Mouse (Mus musculus) forebrain, embryonic 10.5 days (tissue): ENCODE data around the gene Cyb5b. TPM values are rescaled to one million over a fixed set of nuclear protein-coding genes. Genes with fewer than 3 reads are reported as not detected.

Experiments
- DNase-seq: peaks from one replicate; pipeline ENCODE4 v3.0.0-alpha.2; 2017; ENCODE audit warnings: low spot score; ENCODE audit errors: extremely low spot score
- H3K27ac ChIP-seq: fragments of 300-500 bp; sonication (generic); 2 replicates; pipeline ENCODE4 v1.5.1; 2016; ENCODE audit warnings: mild to moderate bottlenecking
- H3K27me3 ChIP-seq: fragments of 300-500 bp; sonication (generic); 2 replicates; pipeline ENCODE4 v1.6.1; 2016; ENCODE audit warnings: mild to moderate bottlenecking; ENCODE audit not compliant: poor library complexity, severe bottlenecking
- H3K36me3 ChIP-seq: fragments of 300-500 bp; sonication (generic); replicated peaks from 2 replicates; pipeline ENCODE4 v1.6.1; 2016; ENCODE audit warnings: mild to moderate bottlenecking, moderate library complexity
- H3K4me1 ChIP-seq: fragments of 300-500 bp; sonication (generic); 2 replicates; pipeline ENCODE4 v1.6.1; 2016
- H3K4me3 ChIP-seq: fragments of 300-500 bp; sonication (generic); 2 replicates; pipeline ENCODE4 v1.5.1; 2016; ENCODE audit warnings: mild to moderate bottlenecking, moderate library complexity
- H3K9me3 ChIP-seq: fragments of 300-500 bp; sonication (generic); 2 replicates; pipeline ENCODE4 v1.6.1; 2016; ENCODE audit warnings: mild to moderate bottlenecking, moderate library complexity
- WGBS: fragments of 180-500 bp; shearing (Covaris S2); methylation state at CpG from one replicate; pipeline ENCODE4 v1.1.7; 2016; 5-methylcytosine and 5-hydroxymethylcytosine counted together
- polyA plus RNA-seq: library from polyadenylated mRNA; unstranded; fragments of >200 nt; fragmentation: Nextera tagmentation; extraction: Ambion mirVana; gene quantifications from 2 replicates; pipeline ENCODE4 v1.2.1, GENCODE M21; 2016

The Cyb5b gene
- polyA plus RNA-seq, 1 experiment from 2014 or later = 169 TPM

DNA sequence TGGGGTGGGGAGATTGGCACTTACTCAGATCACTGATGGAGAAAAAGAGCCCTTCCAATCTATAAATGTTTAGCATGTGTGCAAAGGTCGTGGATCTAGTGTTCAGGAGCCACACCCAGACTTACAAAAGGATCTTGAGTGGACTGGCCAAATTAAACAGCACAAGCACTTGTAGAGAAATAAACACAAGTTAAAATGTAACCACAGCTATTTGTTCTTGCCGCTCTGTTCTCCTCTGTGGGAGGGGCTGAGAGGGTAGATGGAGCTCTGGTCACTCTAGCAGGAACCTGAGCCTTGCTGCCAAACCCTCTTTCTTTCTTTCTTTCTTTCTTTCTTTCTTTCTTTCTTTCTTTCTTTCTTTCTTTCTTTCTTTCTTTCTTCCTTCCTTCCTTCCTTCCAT lies 33.4 kb upstream of the Cyb5b start:
- H3K27me3 ChIP-seq = no peaks in the 10 kb centered on the region
- 63% methylated on average over 2 of the region's 2 CpGs for WGBS
- H3K4me1 ChIP-seq = peaks cover 36% of the 10 kb centered on the region
- no peak for DNase-seq
- no peak overlapping the region for H3K27ac ChIP-seq
- no peaks in the 10 kb centered on the region; the same call in 1 of the 2 replicates for H3K9me3 ChIP-seq
- no peak overlapping the region for H3K4me3 ChIP-seq
- no peaks in the 10 kb centered on the region for H3K36me3 ChIP-seq

DNA sequence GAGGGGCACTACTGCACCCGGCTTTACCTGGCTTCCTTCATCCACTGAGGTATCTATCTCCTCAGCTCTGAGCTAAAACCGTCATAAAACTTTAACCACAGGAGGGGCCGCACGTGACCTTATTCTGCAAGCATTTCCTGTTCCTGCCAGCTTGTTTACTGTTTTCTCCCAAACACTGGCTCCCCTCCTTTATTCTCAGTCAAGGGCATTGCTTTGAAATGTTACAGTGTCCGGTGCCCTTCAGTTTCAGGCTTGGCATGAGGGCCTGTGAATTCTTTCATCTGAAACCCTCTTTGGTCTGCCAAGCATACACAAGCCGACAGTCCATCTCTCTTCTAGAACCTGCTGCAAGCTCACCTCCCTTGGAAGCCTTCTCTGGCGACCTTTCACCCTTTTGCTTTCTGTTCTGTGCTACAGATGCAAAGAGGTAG lies 31.6 kb upstream of the Cyb5b start:
- Histone ChIP-seq H3K4me1 (peaks cover 45% of the 10 kb centered on the region), H3K27ac (0 out of 2 replicates have a peak overlapping the region, but pooled peaks have one; percentile 40), H3K4me3 (no peak overlapping the region), H3K36me3 (no peaks in the 10 kb centered on the region), H3K27me3 (no peaks in the 10 kb centered on the region), H3K9me3 (no peaks in the 10 kb centered on the region; the same call in 1 of the 2 replicates)
- WGBS = 67% methylated on average over 7 of the region's 7 CpGs
- no peak for DNase-seq

DNA sequence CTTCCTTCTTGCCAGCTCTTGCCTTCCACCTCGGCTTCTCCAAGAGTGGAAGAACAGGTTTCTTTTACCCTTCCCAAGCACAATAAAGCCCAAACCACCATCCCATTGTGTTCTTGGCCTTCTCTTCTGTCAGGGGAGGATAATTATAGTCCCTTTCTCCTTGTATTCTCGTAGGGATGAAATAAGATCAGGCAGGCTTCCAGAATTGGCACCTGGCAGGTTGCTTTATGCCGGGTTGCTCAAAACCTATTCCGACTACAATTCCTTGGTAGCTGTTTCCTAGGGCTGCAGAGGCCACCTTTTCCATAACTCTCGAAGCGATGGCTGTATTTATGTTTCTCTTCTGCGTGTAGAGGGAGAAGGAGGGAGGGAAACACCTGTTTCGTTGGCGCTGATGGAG lies 31.0 kb upstream of the Cyb5b start:
- 79% methylated on average over 9 of the region's 9 CpGs for WGBS
- no peaks in the 10 kb centered on the region for H3K27me3 ChIP-seq
- no peak overlapping the region for H3K4me3 ChIP-seq
- peaks cover 45% of the 10 kb centered on the region for H3K4me1 ChIP-seq
- H3K9me3 ChIP-seq = no peaks in the 10 kb centered on the region; the same call in 1 of the 2 replicates
- no peak overlapping the region for H3K27ac ChIP-seq
- no peak for DNase-seq
- no peaks in the 10 kb centered on the region for H3K36me3 ChIP-seq

DNA sequence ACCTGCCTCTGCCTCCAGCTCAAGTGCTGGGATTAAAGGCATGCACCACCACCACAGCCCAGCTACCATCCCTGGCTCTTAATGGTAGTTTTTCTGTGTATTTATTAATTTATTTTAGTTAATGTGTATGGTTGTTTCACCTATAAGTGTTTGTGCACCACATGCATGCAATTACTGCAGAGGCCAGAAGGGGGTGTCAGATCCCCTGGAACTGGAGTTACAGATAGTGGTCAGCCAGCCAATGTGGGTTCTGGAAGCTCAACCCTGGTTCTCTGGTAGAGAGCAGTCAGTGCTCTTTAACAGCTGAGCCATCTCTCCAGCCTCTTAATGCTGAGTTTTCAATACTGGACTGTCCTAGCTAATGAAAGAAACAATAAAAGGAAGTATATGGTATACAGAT lies 29.6 kb upstream of the Cyb5b start:
- H3K9me3 ChIP-seq = no peaks in the 10 kb centered on the region; the same call in 1 of the 2 replicates
- no peak overlapping the region for H3K27ac ChIP-seq

DNA sequence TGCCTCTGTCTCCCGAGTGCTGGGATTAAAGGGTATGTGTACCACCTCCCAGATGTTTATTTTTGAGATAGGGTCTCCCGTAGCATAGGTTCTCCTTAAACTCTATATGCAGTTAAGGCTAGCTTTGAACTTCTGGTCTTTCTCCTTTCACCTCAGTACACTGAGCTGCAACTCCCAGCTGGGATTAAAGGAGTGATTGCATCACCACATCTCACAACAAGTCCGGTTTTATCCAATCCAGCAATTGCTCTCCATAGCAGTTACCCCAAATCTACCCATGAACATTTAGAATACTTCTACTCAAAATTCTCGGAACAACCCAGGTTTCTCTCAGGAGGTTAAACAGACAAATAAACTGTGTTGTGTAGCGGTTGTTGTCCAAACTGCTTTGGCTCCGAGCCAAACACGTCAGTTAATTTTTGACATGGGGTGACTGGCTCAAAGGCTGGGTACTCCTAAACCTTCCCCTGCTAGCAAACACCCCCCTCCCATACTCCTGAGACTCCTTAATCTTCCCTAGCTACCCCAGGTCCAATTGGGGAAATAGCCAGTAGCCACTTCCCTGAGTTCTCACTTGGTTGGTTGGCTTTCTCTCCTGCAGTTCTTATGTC lies 28.7 kb upstream of the Cyb5b start:
- no peak for DNase-seq
- Histone ChIP-seq H3K4me1 (peaks cover 38% of the 10 kb centered on the region), H3K27ac (peak overlapping the region; percentile 78; the same call in 1 of the 2 replicates), H3K27me3 (no peaks in the 10 kb centered on the region), H3K9me3 (no peaks in the 10 kb centered on the region; the same call in 1 of the 2 replicates), H3K4me3 (no peak overlapping the region), H3K36me3 (no peaks in the 10 kb centered on the region)
- 92% methylated on average over 7 of the region's 7 CpGs for WGBS

More for the DNA sequence above, 29.6 kb upstream of the Cyb5b start:
- peaks cover 43% of the 10 kb centered on the region for H3K4me1 ChIP-seq
- H3K36me3 ChIP-seq = no peaks in the 10 kb centered on the region
- no peak overlapping the region for H3K4me3 ChIP-seq
- no peak for DNase-seq
- H3K27me3 ChIP-seq = no peaks in the 10 kb centered on the region

GRCm38 (mm10) chr8:107123063-107123614 lies 27.3 kb upstream of the Cyb5b start:
- Histone ChIP-seq H3K27ac (peak overlapping the region; percentile 78), H3K9me3 (no peaks in the 10 kb centered on the region; the same call in 1 of the 2 replicates), H3K27me3 (no peaks in the 10 kb centered on the region), H3K4me3 (no peak overlapping the region), H3K36me3 (no peaks in the 10 kb centered on the region), H3K4me1 (peaks cover 36% of the 10 kb centered on the region)
- 22% methylated on average over 9 of the region's 9 CpGs for WGBS
- peak; percentile 56 for DNase-seq

DNA sequence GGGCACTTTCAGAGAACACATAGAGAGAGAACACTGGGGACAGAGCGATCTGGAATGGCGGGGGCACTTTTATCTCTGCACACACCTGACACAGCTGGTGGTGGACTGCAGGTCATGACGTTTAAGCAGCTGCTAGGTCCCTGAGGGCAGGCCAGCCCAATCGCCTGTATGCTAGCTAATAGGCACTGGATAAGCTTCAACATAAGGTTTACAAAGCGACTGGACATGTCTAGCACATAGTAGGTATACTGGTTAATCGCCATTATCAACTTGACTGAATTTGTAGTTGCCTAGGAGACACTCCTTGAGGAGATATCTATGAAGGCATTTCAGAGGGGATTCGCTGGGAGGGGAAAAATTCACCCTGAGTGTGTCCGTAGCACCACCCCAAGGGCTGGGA lies 26.1 kb upstream of the Cyb5b start:
- Histone ChIP-seq H3K27ac (peak overlapping the region; percentile 78), H3K9me3 (no peaks in the 10 kb centered on the region; the same call in 1 of the 2 replicates), H3K36me3 (no peaks in the 10 kb centered on the region), H3K4me3 (no peak overlapping the region), H3K4me1 (peaks cover 35% of the 10 kb centered on the region), H3K27me3 (no peaks in the 10 kb centered on the region)
- no peak for DNase-seq
- WGBS = 71% methylated on average over 8 of the region's 8 CpGs

GRCm38 (mm10) chr8:107129171-107130025 lies 21.0 kb upstream of the Cyb5b start:
- peaks cover 38% of the 10 kb centered on the region for H3K4me1 ChIP-seq
- 53% methylated on average over 8 of the region's 8 CpGs for WGBS

DNA sequence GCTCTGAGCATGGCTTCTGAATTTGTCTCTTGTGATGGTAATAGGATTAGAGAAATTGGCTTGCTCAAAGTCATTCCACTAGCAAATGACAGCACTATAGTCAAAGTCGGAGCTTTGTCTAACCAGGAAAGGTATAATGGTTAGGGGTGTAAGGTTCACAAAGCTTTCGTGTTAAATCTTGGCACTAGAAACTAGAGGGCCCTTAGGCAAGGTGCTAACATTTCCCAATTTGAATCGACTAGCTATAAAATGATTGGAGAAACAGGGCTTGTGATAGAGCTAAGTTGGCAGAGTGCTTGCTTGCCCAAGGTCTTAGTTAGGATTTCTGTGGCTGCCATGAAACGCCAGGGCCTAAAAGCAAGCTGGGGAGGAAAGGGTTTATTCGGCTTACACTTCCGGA lies 20.4 kb upstream of the Cyb5b start:
- Histone ChIP-seq H3K9me3 (no peaks in the 10 kb centered on the region), H3K27ac (0 out of 2 replicates have a peak overlapping the region, but pooled peaks have one; percentile 51), H3K27me3 (peaks cover 3% of the 10 kb centered on the region; the same call in 1 of the 2 replicates), H3K4me3 (no peak overlapping the region), H3K4me1 (peaks cover 38% of the 10 kb centered on the region), H3K36me3 (no peaks in the 10 kb centered on the region)
- no peak for DNase-seq
- 72% methylated on average over 6 of the region's 6 CpGs for WGBS

More at GRCm38 (mm10) chr8:107129171-107130025, 21.0 kb upstream of the Cyb5b start:
- Histone ChIP-seq H3K9me3 (no peaks in the 10 kb centered on the region), H3K36me3 (no peaks in the 10 kb centered on the region), H3K4me3 (no peak overlapping the region), H3K27ac (peak overlapping the region; percentile 51; the same call in 1 of the 2 replicates), H3K27me3 (peaks cover 3% of the 10 kb centered on the region; the same call in 1 of the 2 replicates)
- no peak for DNase-seq

GRCm38 (mm10) chr8:107132581-107133491 lies 17.6 kb upstream of the Cyb5b start:
- H3K4me3 ChIP-seq = no peak overlapping the region
- H3K27ac ChIP-seq = peak overlapping the region; percentile 44; the same call in 1 of the 2 replicates
- no peaks in the 10 kb centered on the region for H3K36me3 ChIP-seq
- no peaks in the 10 kb centered on the region for H3K9me3 ChIP-seq
- peaks cover 55% of the 10 kb centered on the region for H3K4me1 ChIP-seq
- peaks cover 3% of the 10 kb centered on the region; the same call in 1 of the 2 replicates for H3K27me3 ChIP-seq
- DNase-seq = no peak
- WGBS = 84% methylated on average over 24 of the region's 24 CpGs

GRCm38 (mm10) chr8:107133881-107134280 lies 16.6 kb upstream of the Cyb5b start:
- no peaks in the 10 kb centered on the region for H3K9me3 ChIP-seq
- DNase-seq = no peak
- WGBS = 65% methylated on average over 6 of the region's 6 CpGs
- no peaks in the 10 kb centered on the region for H3K36me3 ChIP-seq
- H3K27me3 ChIP-seq = peaks cover 3% of the 10 kb centered on the region; the same call in 1 of the 2 replicates
- peaks cover 52% of the 10 kb centered on the region for H3K4me1 ChIP-seq
- peak overlapping the region; percentile 44 for H3K27ac ChIP-seq
- H3K4me3 ChIP-seq = no peak overlapping the region
